Mouse (Mus musculus) brain, adult 10 weeks (tissue): Measurements from ENCODE around the gene Rps7. TPM values are rescaled to one million over a fixed set of nuclear protein-coding genes. Genes with fewer than 3 reads are reported as not detected.

Experiments
- polyA plus RNA-seq: library from polyadenylated mRNA; stranded (reverse); fragments of 350-450 nt; fragmentation: Illumina TruSeq; extraction: RNeasy Lipid Tissue Mini Kit (QIAGEN cat#74804); gene quantifications from one replicate; pipeline ENCODE4 v1.2.3, GENCODE M21; 2015; ENCODE audit warnings: low read depth, low replicate concordance

The Rps7 gene
- 802 TPM for polyA plus RNA-seq

DNA sequence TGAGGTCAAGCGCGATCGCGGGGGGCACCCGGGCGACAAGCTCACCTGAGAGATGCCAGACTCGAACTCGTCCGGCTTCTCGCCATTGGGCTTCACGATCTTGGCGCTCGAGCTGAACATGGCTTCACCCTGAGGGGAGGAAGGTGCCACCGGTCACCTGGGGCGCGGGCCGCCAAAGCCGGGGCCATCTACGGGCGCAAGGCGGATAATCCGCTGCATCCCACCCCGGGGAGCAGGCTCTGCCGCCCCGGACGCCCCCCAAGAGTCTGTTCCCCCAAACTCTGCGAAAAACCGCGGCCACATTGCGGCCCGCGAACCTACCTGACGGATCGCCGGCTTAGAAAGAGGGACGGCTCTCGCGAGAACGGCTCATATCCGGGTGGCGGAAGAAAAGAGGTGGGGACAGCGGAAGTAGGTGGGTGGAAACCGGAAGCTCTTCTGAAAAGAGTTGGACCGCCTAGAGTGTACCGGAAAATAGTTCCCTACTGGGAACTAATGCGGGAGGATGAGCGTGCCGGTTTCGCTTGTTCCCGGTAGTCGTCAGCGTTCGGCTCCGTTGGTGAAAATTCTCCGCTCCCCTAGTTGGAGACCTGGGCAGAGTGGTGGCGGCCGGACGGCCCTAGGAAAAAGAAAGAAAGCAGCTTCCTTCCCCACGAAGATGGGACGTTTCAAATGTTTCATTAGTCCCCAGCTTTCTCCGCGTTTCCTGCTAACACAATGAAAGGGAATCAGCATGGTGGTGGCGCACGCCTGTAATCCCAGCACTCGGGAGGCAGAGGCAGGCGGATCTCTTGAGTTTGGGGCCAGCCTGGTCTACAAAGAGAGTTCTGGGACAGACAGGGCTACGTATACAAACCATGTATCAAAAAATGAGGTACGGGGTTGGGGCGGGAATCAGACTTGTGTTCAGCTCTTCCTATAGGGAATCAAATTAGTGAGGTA, at the start of gene Rps7:
TSS of gene Rps7 (minus strand) at position 419 of the 942 bp plus-strand sequence.

GRCm38 (mm10) chr12:28675121-28675924, 39.6 kb upstream of the Rps7 start, which contains the start of gene Adi1:
Adi1 (plus strand) TSS chr12:28675231.

DNA sequence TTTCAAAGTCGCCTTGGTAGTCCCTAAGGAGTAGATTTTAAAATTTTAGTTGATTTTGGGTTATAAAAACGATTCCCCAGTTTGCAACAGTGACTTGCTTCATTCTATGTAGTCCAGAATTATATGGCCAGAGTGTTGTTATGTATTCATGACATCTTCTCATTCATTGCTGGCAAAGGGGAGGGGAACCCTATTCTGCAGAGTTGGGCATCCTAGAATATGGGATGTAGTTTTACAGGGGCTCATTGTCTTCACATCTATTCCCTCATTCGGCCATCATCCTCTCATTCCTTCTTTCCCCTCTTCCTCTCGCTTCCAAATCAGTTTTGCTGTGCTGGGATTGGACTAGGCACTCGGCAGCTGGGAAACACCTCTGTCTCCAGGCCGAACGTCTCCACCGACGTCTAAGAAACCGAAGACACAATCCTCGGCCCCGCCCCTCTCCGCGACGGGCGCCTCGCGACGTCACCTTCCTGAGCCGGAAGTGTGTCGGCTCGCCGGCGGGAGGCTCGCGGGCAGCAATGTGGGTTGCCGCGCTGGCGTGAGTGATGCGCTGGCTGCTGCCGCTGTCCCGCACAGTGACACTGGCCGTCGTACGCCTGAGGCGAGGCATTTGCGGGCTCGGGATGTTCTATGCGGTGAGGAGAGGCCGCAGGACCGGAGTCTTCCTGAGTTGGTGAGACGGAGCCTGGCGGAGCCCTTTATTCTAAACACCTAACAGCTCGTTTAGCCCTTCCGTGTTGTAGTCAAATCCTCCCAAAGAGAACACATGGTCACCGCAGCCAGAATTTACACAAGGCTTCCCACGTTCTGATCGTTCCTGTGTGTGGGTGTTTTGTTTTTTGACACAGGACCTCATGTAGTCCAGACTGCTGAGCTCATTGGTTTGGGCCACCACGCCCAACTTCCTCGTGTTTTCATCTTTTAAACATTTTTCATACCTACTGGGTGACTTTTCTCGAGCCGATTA, 13.7 kb upstream of the Rps7 start, which contains the start of gene Rnaseh1:
TSS of gene Rnaseh1 (plus strand) at position 462 of the 970 bp plus-strand sequence.

DNA sequence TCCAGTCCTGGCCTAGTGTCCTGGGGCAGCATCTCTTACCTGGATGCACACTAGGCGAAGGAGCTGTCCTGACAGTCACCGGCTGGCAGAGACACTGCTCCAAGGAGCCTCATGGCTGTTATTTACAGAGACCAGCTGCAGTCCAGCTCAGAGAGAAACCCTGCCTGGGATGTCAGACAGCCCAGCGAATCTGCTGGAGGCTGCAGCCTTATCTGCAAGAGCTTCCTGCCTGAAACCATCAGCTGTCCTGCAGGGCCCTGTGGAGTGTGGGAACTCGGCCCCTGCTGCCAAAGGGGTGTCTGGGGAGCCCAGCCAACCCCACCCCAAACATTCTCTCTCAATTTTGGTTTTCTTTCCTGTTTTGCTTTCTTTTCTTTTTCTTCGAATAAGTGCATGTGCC, 12.6 kb downstream of the Rps7 start, which contains the start of gene Colec11:
TSS of gene Colec11 (minus strand) at position 183 of the 400 bp plus-strand sequence.

GRCm38 (mm10) chr12:28582423-28582822, 53.3 kb downstream of the Rps7 start, which contains the start of gene Allc:
Allc (minus strand) TSS chr12:28582523.

Other genes starting within 250 kb of the Rps7 start
- not detected for gene Dcdc2c, start 83.6 kb downstream of the Rps7 start, polyA plus RNA-seq
- 0.33 TPM for gene Allc, start 53.4 kb downstream of the Rps7 start, polyA plus RNA-seq
- 0.97 TPM for gene Colec11, start 12.6 kb downstream of the Rps7 start, polyA plus RNA-seq
- gene Rnaseh1, start 13.6 kb upstream of the Rps7 start, polyA plus RNA-seq = 12.5 TPM
- 58.9 TPM for gene Adi1, start 39.3 kb upstream of the Rps7 start, polyA plus RNA-seq
- 49.4 TPM for gene Trappc12, start 114.5 kb upstream of the Rps7 start, polyA plus RNA-seq
- 59.2 TPM for gene Eipr1, start 115.8 kb upstream of the Rps7 start, polyA plus RNA-seq